Mouse (Mus musculus) hindbrain, embryonic 15.5 days (tissue): ENCODE results near the gene Hist1h4b. TPM values are rescaled to one million over a fixed set of nuclear protein-coding genes. Genes with fewer than 3 reads are reported as not detected.

ENCODE experiments used
- ATAC-seq: fragments of 200-750 bp; cut with Nextera tagmentation; 2 replicates; pipeline ENCODE4 v1.8.0; 2017; ENCODE audit warnings: low read depth, moderate number of reproducible peaks, moderate TSS enrichment; ENCODE audit not compliant: low FRiP score
- H3K27ac ChIP-seq: fragments of 300-500 bp; sonication (generic); replicated peaks from 2 replicates; pipeline ENCODE4 v1.5.1; 2015; ENCODE audit warnings: mild to moderate bottlenecking, inconsistent platforms
- H3K27me3 ChIP-seq: fragments of 300-500 bp; sonication (generic); 2 replicates; pipeline ENCODE4 v1.6.1; 2015; ENCODE audit warnings: control low read depth, inconsistent platforms
- H3K36me3 ChIP-seq: fragments of 300-500 bp; sonication (generic); 2 replicates; pipeline ENCODE4 v1.6.1; 2015; ENCODE audit warnings: control low read depth, inconsistent platforms
- H3K4me1 ChIP-seq: fragments of 300-500 bp; sonication (generic); replicated peaks from 2 replicates; pipeline ENCODE4 v1.6.1; 2015; ENCODE audit warnings: control low read depth, inconsistent platforms
- H3K4me2 ChIP-seq: fragments of 300-500 bp; sonication (generic); 2 replicates; pipeline ENCODE4 v1.6.1; 2015; ENCODE audit warnings: moderate library complexity, mild to moderate bottlenecking, inconsistent platforms
- H3K4me3 ChIP-seq: fragments of 300-500 bp; sonication (generic); 2 replicates; pipeline ENCODE4 v1.5.1; 2015; ENCODE audit warnings: mild to moderate bottlenecking, inconsistent platforms
- H3K9ac ChIP-seq: fragments of 300-500 bp; sonication (generic); 2 replicates; pipeline ENCODE4 v1.6.1; 2015; ENCODE audit warnings: inconsistent platforms
- H3K9me3 ChIP-seq: fragments of 300-500 bp; sonication (generic); 2 replicates; pipeline ENCODE4 v1.6.1; 2016; ENCODE audit warnings: control low read depth, inconsistent platforms
- WGBS: fragments of 180-500 bp; shearing (Covaris S2); methylation state at CpG from one replicate; pipeline ENCODE4 v1.1.7; 2015; 5-methylcytosine and 5-hydroxymethylcytosine counted together
- microRNA-seq: library from miRNA; unstranded; fragments of <30 nt; microRNA quantifications from one replicate; pipeline ENCODE4, GENCODE M21; 2016
- polyA plus RNA-seq: library from polyadenylated mRNA; unstranded; fragments of >200 nt; fragmentation: Nextera tagmentation; extraction: Ambion mirVana; gene quantifications from 2 replicates; pipeline ENCODE4 v1.2.1, GENCODE M21; 2015

Hist1h4b gene
- polyA plus RNA-seq, 1 experiment from 2014 or later, result 1.9 TPM

GRCm38 (mm10) chr13:23779025-23779424 lies 22.2 kb downstream of the Hist1h4b start:
- no peak for ATAC-seq

GRCm38 (mm10) chr13:23792520-23792919 lies 35.7 kb downstream of the Hist1h4b start:
- WGBS, result 39% methylated on average over 2 of the region's 2 CpGs
- Histone ChIP-seq H3K4me1 (no peaks in the 10 kb centered on the region), H3K27ac (no peak overlapping the region), H3K36me3 (no peaks in the 10 kb centered on the region), H3K4me2 (no peak overlapping the region), H3K27me3 (no peaks in the 10 kb centered on the region), H3K9ac (no peak overlapping the region), H3K4me3 (no peak overlapping the region), H3K9me3 (no peaks in the 10 kb centered on the region)
- ATAC-seq, result no peak

More at GRCm38 (mm10) chr13:23779025-23779424, 22.2 kb downstream of the Hist1h4b start:
- no peaks in the 10 kb centered on the region for H3K27me3 ChIP-seq
- no peaks in the 10 kb centered on the region for H3K36me3 ChIP-seq
- no peak overlapping the region for H3K9ac ChIP-seq
- H3K27ac ChIP-seq, result no peak overlapping the region
- no peaks in the 10 kb centered on the region for H3K9me3 ChIP-seq
- 89% methylated on average over 4 of the region's 4 CpGs for WGBS
- H3K4me1 ChIP-seq, result no peaks in the 10 kb centered on the region
- no peak overlapping the region for H3K4me2 ChIP-seq
- H3K4me3 ChIP-seq, result no peak overlapping the region

GRCm38 (mm10) chr13:23799405-23799804 lies 42.6 kb downstream of the Hist1h4b start:
- WGBS, result 88% methylated on average over 5 of the region's 5 CpGs

GRCm38 (mm10) chr13:23804532-23804931 lies 47.7 kb downstream of the Hist1h4b start:
- no peak overlapping the region for H3K27ac ChIP-seq
- WGBS, result 83% methylated on average over 2 of the region's 2 CpGs
- no peaks in the 10 kb centered on the region for H3K9me3 ChIP-seq
- no peaks in the 10 kb centered on the region for H3K36me3 ChIP-seq
- no peak overlapping the region for H3K4me3 ChIP-seq
- no peak overlapping the region for H3K4me2 ChIP-seq
- no peak for ATAC-seq
- no peak overlapping the region for H3K9ac ChIP-seq
- H3K27me3 ChIP-seq, result no peaks in the 10 kb centered on the region
- no peaks in the 10 kb centered on the region for H3K4me1 ChIP-seq

More at GRCm38 (mm10) chr13:23799405-23799804, 42.6 kb downstream of the Hist1h4b start:
- H3K4me3 ChIP-seq, result no peak overlapping the region
- no peaks in the 10 kb centered on the region for H3K4me1 ChIP-seq
- H3K9ac ChIP-seq, result no peak overlapping the region
- no peak overlapping the region for H3K27ac ChIP-seq
- H3K36me3 ChIP-seq, result no peaks in the 10 kb centered on the region
- H3K27me3 ChIP-seq, result no peaks in the 10 kb centered on the region
- ATAC-seq, result no peak
- H3K9me3 ChIP-seq, result no peaks in the 10 kb centered on the region
- H3K4me2 ChIP-seq, result no peak overlapping the region

GRCm38 (mm10) chr13:23806422-23807052 lies 49.7 kb downstream of the Hist1h4b start, which contains the start of gene Slc17a2:
Slc17a2 (plus strand) TSS chr13:23806993.
- H3K4me1 ChIP-seq, result no peaks in the 10 kb centered on the region
- H3K27me3 ChIP-seq, result no peaks in the 10 kb centered on the region
- H3K4me2 ChIP-seq, result no peak within 1 kb of the TSS
- 90% methylated on average over 15 of the region's 15 CpGs for WGBS
- no peak within 1 kb of the TSS for H3K27ac ChIP-seq
- H3K9me3 ChIP-seq, result no peaks in the 10 kb centered on the region
- ATAC-seq, result no peak
- no peaks in the 10 kb centered on the region for H3K36me3 ChIP-seq
- no peak within 1 kb of the TSS for H3K9ac ChIP-seq
- no peak within 1 kb of the TSS for H3K4me3 ChIP-seq

Small RNA genes lying within 50 kb of the gene (microRNA-seq; reads per million reads assigned to microRNA genes)
- gene Gm44314 (not detected), gene Gm44484 (not detected)

Other genes starting within 250 kb of the Hist1h4b start
- 1.7 and 2.7 TPM in 2 replicates for gene Hist1h4h, start 226.0 kb upstream of the Hist1h4b start, polyA plus RNA-seq
- gene Hist1h2af, start 223.1 kb upstream of the Hist1h4b start, polyA plus RNA-seq, result 0.82 and 2.1 TPM in 2 replicates
- gene Hist1h3g, start 221.6 kb upstream of the Hist1h4b start, polyA plus RNA-seq, result 0.85 and 1.2 TPM in 2 replicates
- 0.17 and 0.19 TPM in 2 replicates for gene Hist1h2bh, start 213.6 kb upstream of the Hist1h4b start, polyA plus RNA-seq
- gene Hist1h3f, start 213.0 kb upstream of the Hist1h4b start, polyA plus RNA-seq, result 0.21 and 0.62 TPM in 2 replicates
- not detected in 2 replicates for gene Hist1h4f, start 205.4 kb upstream of the Hist1h4b start, polyA plus RNA-seq
- 0.10 and 0.12 TPM in 2 replicates for gene Hist1h1d, start 203.8 kb upstream of the Hist1h4b start, polyA plus RNA-seq
- 1.5 and 2.0 TPM in 2 replicates for gene Hist1h3e, start 194.6 kb upstream of the Hist1h4b start, polyA plus RNA-seq
- 15.9 and 27.4 TPM in 2 replicates for gene Hist1h2ae, start 185.8 kb upstream of the Hist1h4b start, polyA plus RNA-seq
- gene Hist1h2bg, start 185.6 kb upstream of the Hist1h4b start, polyA plus RNA-seq, result 2.5 and 3.1 TPM in 2 replicates
- 0.76 and 2.0 TPM in 2 replicates for gene Hist1h2bf, start 182.8 kb upstream of the Hist1h4b start, polyA plus RNA-seq
- gene Hist1h2ad, start 182.6 kb upstream of the Hist1h4b start, polyA plus RNA-seq, result not detected in 2 replicates
- 1.2 and 2.0 TPM in 2 replicates for gene Hist1h3d, start 181.2 kb upstream of the Hist1h4b start, polyA plus RNA-seq
- 35.1 and 51.2 TPM in 2 replicates for gene Hist1h4d, start 175.4 kb upstream of the Hist1h4b start, polyA plus RNA-seq
- gene Hist1h2be, start 135.9 kb upstream of the Hist1h4b start, polyA plus RNA-seq, result 1.5 and 1.7 TPM in 2 replicates
- gene Hist1h1e, start 134.5 kb upstream of the Hist1h4b start, polyA plus RNA-seq, result 4.8 and 8.8 TPM in 2 replicates
- 0.34 and 0.38 TPM in 2 replicates for gene Hist1h2ac, start 73.1 kb upstream of the Hist1h4b start, polyA plus RNA-seq
- gene Hist1h2bc, start 72.8 kb upstream of the Hist1h4b start, polyA plus RNA-seq, result 19.3 and 25.4 TPM in 2 replicates
- not detected in 2 replicates for gene Hist1h1t, start 61.2 kb upstream of the Hist1h4b start, polyA plus RNA-seq
- 2.3 and 2.7 TPM in 2 replicates for gene Hist1h4c, start 58.6 kb upstream of the Hist1h4b start, polyA plus RNA-seq
- 4.5 and 5.1 TPM in 2 replicates for gene Hfe, start 46.2 kb upstream of the Hist1h4b start, polyA plus RNA-seq
- gene Hist1h1c, start 18.2 kb upstream of the Hist1h4b start, polyA plus RNA-seq, result 7.7 and 10.4 TPM in 2 replicates
- 1.1 and 1.6 TPM in 2 replicates for gene Hist1h3c, start 11.4 kb upstream of the Hist1h4b start, polyA plus RNA-seq
- 0.54 TPM in 1 of 2 replicates, not detected in the other for gene Hist1h2bb, start 10.3 kb upstream of the Hist1h4b start, polyA plus RNA-seq
- 7.4 and 9.8 TPM in 2 replicates for gene Hist1h2ab, start 5.9 kb upstream of the Hist1h4b start, polyA plus RNA-seq
- gene Hist1h3b, start 4.7 kb upstream of the Hist1h4b start, polyA plus RNA-seq, result 1.8 and 3.1 TPM in 2 replicates
- gene Hist1h4a, start 4.2 kb downstream of the Hist1h4b start, polyA plus RNA-seq, result 0.32 and 0.51 TPM in 2 replicates
- 0.35 and 2.4 TPM in 2 replicates for gene Hist1h3a, start 5.4 kb downstream of the Hist1h4b start, polyA plus RNA-seq
- gene Hist1h1a, start 6.7 kb downstream of the Hist1h4b start, polyA plus RNA-seq, result 0.75 and 0.84 TPM in 2 replicates
- gene Trim38, start 12.9 kb downstream of the Hist1h4b start, polyA plus RNA-seq, result 0.10 TPM in 1 of 2 replicates, not detected in the other
- not detected in 2 replicates for gene Slc17a2, start 50.0 kb downstream of the Hist1h4b start, polyA plus RNA-seq
- gene Slc17a3, start 82.4 kb downstream of the Hist1h4b start, polyA plus RNA-seq, result not detected in 2 replicates
- gene Slc17a1, start 110.7 kb downstream of the Hist1h4b start, polyA plus RNA-seq, result not detected in 2 replicates
- gene Slc17a4, start 158.0 kb downstream of the Hist1h4b start, polyA plus RNA-seq, result not detected in 2 replicates
- gene Hist1h2ba, start 177.1 kb downstream of the Hist1h4b start, polyA plus RNA-seq, result not detected in 2 replicates
- gene Hist1h2aa, start 177.4 kb downstream of the Hist1h4b start, polyA plus RNA-seq, result not detected in 2 replicates
- gene Scgn, start 234.2 kb downstream of the Hist1h4b start, polyA plus RNA-seq, result 0.88 and 1.6 TPM in 2 replicates